Mouse (Mus musculus): ENCODE results near the gene Actl10.

DNA sequence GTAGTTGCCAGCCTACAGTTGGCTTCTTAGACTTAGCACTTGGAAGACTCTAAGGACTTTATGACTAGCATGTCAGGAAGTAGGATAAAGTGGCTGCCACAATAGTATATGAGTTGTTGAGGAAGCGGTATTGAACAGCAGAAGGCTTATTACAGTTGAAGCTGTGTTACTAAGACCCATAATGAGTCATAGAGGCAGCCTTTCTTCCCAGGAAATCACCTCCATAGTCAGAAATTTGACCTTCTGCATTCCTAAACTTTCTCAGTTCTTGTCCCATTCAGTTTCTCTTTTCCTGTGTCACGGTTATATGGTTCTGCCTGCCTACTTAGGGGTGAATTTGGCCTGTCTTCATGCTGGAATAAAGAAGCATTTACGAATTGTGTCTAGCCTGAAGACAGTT, 34.6 kb upstream of the Actl10 start:
- no peak for TF ChIP-seq CTCF (IDR thresholded peaks at IDR 0.05; ENCODE audit: extremely low read depth, insufficient read depth, low read length)
- TF ChIP-seq POLR2A (IDR thresholded peaks at IDR 0.05; ENCODE audit: extremely low read depth, insufficient read depth, low read length), result no peak

Data from cortical plate, adult 2 months (tissue).